Mouse (Mus musculus) urinary bladder, postnatal 0 days (tissue): Measurements from ENCODE around the gene Enpp4. TPM values are rescaled to one million over a fixed set of nuclear protein-coding genes. Genes with fewer than 3 reads are reported as not detected.

Experiments used
- polyA plus RNA-seq: library from polyadenylated mRNA; unstranded; fragments of >200 nt; fragmentation: Nextera tagmentation; extraction: Ambion mirVana; gene quantifications from 2 replicates; pipeline ENCODE4 v1.2.1, GENCODE M21; 2015

The Enpp4 gene
- polyA plus RNA-seq = 6.3 and 6.7 TPM in 2 replicates

DNA sequence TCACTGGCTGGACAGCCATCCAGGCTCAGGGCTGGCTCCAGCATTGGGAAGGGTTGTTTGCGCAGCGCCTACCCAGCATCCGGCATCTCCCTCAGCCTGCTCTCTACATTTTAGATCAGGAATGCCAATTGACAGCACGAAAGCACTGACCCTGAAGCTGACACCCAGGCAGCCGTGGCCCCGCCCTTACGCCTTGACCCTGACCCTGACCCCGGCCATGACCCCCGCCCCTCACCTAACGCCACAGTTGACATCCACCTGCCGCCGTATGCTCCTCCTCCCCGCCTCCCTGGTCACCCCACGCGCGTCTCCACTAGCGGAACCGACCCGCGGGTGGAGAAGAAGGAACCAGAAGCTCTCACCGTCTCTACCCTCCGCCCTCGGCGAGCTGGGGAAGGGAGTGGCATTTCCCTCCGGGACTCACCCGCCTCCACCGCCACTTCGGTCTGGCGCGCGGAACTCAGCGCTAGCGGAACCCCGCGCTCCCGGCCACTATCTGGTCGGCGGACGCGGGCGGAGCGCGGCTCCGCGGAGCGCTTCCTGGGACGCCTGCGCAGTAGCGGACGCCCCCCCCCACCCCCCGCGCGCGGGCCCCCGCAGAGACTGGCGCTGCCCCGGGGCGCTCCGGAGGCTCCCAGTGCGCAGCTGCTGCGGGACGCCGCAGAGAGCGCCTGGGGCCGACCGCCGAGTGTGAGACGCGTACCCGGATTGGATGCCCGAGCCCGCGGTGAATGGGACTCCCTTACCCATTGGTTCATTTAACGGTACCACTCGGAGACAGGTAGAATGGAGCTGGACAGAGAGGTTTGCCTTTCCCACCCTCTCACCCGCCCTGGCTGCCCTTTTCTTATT, at the start of gene Enpp4:
Enpp4 (minus strand) TSS at position 523 of the 852 bp plus-strand sequence.

DNA sequence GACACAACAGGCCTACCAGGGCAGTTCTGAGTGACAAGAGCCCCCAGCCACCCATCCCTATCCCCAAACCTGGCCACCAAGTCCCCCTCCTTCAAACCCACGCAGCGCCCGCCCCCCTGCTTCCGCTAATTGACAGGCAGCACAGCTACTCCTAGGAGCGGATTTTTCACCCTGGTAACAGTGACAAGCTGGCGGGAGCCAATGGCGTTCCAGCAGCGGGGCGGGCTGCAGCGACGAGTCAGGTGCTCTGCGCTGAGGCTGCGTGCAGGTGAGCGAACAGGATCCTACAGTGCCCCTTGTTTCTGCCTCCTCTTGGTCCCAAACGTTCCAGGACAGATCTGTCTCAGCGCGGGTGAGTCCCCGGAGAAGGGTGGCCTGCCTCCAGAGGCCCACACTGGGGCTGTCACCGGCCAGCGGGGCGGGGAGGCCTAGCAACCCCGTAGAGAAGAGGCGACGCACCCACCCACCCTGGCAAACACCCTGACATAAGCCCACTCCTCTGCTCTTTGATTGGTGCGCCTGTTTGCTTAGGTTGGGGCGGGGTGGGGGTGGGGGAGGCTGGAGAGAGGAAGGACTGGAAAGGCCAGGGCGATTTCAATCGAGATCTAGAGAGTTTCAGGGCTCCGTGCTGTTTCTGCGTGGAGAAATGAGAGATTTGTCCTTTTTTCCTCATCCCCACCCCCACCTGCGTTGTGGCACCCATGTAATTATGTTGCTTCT, 26.8 kb downstream of the Enpp4 start, which contains the start of gene Enpp5:
Enpp5 (plus strand) TSS at position 183 of the 720 bp plus-strand sequence.

Other genes starting within 250 kb of the Enpp4 start
- 23.4 and 25.3 TPM in 2 replicates for gene Enpp5, start 27.0 kb downstream of the Enpp4 start, polyA plus RNA-seq
- gene Clic5, start 82.8 kb upstream of the Enpp4 start, polyA plus RNA-seq = 0.19 and 0.30 TPM in 2 replicates